Mouse (Mus musculus) cerebellum, adult 11 months (tissue): ENCODE data around the gene Stfa3.
"Not testable (repeated sequence)": the region's sequence is repeated elsewhere in the genome, so short reads cannot be mapped to it uniquely, and the experiment has no call there.

Source experiments
- DNase-seq: peaks from one replicate; pipeline ENCODE4 v3.0.0; 2022

The Stfa3 gene

DNA sequence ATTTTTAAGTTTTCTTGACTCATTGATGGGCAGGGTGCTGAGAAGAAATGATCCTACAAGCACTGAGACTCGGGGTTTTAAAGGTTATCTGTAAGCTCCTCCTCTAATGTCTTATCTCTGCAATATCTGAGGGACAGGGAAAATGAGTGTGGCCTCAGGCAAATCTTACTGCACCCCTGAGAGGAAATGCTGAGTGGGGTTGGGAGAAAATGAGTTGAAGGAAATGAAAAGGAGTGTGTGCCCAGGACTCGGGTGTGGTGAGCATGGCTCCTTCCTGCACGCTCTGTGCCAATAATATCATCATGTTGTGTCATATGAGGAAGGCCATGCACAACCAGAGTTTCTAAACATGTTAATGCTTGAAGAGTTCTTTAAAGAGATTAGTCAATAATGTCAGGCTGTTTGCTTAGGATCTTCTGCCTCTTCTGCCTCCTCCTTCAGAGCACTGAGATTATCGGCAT is at the start of gene Stfa3:
Stfa3 (minus strand) TSS at position 51 of the 461 bp plus-strand sequence.
- DNase-seq = no peak

DNA sequence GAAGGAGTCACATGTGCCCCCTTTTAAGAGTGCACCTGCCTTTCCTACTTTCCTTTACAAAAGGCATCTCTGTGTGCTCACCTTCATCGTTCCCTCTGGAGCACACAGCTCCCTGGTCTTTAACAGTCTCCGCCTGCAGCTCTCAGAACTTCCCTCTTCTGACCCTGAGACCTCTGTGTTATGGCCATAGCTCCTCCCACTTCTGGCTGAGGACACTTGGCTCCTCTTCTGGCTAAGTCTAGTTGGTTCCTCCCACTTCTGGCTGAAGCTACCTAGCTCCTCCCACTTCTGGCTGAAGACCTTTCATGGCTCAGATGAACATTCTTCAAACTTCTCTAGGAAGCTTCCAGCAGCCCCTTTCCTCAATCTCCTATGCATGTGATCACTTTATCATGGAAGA is 47.1 kb upstream of the Stfa3 start:
- DNase-seq = no peak

DNA sequence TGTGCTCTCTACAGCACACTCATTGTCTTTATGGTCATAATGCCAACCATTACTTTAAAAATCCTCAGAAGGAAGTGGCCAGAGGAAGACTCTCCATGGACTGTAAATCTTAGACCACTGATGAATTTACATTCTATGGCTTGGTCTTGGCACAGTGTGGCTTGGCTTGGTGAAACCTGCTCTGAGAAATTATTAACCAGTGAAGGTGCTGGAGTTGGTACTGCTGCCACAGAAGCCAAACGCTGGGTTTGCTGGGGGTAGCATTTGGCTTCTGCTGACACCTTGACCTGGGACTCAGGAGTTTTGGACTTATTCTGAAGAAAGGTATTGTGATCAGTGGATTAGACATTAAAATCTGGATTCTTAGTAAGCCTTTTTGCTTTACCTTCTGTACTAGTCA is 37.2 kb upstream of the Stfa3 start:
- DNase-seq = no peak

DNA sequence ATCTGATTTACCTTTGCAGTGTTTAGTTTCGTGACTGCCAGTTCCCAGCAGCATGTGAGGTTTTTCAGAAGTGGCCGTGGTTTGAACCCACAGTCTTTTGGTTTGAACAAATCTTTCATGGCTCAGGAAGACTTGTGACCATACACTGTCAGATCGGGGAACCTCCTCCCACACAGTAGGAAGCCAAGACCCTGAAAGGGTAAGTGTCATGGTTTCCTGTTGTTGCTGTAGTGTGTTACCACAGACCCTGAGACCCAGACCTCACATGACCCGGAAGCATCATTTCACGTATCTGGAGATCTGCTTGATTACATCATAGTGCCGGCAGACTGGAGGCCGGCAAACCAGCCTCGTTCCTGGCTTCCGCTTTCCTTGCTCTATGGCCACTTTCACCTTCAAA is 21.7 kb upstream of the Stfa3 start:
- DNase-seq = no peak

DNA sequence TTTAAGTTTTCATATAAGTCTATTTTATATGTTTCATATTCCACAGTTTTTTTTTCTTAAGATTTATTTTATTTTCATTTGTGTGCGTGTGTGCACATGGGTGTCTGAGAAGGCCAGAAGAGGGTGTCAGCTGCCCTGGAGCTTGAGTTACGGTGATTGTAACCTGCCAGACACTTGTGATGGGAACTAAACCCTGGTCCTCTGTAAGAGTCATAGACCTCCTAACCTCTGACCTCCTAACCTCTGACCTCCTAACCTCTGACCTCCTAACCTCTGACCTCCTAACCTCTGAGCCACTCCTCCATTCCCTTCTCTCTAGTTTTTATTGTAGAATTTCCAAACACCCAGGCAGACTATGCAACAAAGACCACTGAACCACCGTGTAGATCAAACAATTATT is 20.3 kb upstream of the Stfa3 start:
- no peak for DNase-seq

DNA sequence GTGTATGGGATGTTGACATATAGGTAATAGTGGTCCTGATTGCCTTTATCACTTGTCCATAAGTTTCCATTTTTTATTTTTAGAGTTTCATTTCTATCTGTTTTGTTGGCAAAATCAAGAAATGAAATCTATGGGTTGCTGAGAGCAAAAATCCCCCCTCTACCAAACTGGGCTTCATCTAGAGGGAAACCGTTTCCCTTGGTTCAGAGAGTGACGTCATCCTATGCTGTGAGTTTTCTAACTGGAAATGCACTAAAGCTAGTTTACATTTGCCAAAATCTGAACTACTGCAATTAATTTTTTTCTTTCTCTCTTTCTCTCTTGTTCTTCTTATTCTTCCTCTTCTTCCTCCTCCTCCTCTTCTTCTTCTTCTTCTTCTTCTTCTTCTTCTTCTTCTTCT is 19.7 kb upstream of the Stfa3 start:
- no peak for DNase-seq

DNA sequence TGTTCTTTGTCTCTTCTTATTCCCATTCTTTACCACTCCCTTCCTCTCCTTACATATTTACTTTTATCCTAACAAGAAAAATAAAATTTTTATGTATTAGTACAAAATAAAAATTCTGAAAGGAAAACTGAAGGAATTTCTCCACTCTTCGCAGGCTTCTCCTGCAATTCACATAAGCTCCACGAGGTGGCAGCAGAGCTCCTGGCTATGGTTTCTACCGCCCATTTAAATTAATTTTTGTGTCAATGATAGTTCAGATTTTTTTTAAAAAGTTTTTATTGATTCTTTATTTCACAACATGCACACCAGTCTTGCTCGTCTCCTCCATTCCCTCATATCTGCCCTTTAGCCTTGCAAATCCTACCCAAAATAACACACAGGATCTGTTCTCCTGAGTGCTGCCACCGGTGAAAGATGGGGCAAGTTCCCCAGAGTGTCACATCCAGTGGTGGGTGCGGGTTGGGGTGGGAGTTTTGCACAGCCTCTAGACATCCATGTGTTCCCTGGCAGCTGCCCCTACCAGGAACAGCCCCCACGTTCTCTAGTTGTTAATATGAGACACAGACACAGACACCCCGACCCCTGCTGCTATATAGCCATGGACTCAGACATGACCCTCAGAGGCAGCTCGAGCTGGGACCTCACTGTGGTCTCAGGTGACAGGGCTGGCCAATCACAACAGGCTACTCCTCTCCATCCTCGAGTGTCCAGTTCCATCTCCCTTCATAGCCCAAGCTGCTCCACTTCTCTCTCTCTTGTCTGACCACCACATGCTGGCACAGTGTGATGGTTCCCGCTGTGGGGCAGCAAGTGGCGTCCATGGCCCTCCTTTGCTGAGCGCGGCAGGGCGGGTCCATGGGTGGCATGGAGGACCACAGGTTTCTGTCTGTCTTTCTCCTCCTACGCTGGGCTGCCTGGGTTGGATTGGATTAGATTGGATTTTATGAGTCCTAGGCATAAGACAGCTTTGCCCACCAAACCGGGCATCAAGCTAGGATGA is 18.3 kb upstream of the Stfa3 start:
- DNase-seq = peak; percentile 2

DNA sequence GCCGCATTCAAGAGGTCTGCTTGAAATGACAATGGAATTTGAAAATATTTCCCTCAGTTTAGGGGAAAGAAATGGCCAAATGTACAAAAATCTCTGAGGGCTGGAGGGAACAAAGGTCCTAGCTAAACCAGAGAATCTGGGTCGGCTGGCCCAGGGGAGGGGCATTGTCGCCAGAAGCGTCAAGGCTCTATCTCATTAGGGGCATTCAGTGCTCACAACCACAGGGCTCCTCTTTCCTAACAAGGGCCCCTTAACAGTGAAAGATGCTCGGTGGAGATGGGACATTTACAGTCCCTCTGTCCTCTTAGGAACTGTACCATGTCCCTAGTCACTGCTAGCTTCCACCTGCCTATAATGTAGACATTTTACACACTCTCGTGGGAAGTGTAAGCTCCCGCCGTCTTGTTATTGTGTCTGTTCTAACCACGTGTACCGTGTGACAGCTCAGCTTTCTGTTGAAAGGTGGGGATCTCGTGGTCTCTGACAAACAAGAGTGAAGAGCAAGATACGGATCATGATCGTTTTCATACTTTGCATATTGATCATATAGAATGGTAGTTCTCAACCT is 16.0 kb upstream of the Stfa3 start:
- no peak for DNase-seq

DNA sequence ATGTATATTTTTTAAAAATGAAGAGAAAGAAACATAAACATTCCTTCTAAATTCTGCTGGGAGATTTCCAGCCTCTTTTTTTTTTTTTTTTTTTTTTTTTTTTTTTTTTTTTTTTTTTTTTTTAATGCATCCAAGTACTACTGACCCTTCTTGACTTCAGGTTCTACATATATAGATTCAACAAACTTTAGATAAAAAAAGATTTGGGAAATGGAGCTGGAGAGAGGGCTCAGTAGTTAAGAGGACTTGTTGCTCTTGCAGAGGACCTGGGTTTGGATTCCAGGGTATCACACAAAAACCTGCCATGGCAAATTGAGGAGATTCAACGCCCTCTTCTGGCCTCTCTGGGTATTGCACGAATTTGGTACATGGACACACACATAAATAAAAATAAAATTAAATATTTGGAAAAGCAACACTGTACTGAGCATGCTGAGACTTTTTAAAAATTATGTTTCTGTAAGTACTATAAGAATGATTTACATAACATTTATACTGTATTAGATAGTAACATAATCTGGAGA is 14.8 kb upstream of the Stfa3 start:
- DNase-seq = no peak

DNA sequence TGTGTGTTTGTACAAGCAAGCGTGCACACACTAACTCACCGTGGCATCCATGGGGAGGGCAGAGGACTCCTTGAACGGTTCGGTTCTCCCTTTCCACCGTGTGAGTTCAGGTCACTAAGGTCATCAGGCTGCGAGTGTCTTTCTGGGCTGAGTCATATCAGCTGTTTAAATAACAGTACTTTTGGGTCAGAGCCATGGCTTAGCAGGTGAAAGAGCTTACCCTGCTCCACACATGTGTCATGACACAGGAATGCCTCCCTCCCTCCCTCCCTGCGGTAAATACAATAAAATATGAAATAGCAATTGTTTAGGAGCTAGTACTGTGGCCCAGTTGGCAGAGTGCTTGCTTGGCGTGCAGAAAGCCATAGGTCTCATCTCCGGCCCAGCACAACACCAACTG is 14.2 kb upstream of the Stfa3 start:
- no peak for DNase-seq

DNA sequence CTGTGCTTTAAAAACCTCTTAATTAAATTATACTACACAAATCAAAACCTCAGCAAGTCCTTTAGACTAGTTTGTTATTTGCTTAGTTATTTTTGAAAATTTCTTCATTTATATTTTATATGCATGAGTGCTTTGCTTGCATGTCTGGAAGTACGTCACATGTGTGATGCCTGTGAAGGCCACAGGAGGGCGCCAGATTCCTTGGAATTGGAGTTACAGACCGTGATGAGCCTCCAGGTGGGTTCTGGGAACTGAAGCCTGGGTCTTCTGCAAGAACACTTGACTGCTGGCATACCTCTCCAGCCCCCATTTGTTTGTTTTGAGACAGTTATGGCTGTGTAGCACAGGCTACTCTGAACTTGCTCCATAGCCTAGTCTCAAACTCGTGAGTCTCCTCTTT is 13.7 kb upstream of the Stfa3 start:
- no peak for DNase-seq

DNA sequence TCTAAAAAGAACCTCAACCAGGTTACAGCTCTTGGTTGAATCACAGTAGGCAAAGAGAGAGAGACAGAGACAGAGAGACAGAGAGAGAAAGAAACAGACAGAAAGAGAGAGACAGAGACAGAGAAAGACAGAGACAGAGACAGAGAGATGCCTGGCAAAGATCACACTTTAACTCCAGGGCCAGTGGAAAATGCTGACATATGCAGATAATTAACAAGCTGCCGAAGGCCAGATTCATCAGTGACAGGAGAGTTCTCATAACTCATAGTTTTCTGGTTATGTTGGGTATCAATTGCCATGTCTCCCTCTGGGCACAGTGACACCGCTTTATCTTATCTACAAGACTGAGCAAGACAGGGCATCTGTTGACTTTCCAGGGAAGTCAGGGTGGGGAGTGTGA is 12.7 kb upstream of the Stfa3 start:
- no peak for DNase-seq

DNA sequence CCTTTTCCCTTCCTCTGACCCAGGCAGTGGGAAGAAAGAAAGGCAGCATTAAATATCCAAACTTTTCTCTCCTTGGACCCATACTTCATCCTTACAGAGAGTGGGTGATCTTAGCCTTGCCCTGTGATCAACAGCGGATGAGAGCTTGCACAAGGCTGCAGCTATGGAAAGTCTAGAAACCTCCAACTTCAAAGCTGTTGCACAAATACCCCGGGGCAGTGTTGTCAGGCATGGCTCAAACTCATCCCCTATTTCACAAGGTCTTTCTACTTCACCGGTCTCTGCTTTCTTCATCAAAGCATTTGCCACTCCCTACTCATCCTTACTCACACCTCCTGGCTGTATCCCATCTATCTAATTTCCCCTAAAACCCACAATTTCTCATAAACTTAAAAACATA is 10.2 kb upstream of the Stfa3 start:
- no peak for DNase-seq

DNA sequence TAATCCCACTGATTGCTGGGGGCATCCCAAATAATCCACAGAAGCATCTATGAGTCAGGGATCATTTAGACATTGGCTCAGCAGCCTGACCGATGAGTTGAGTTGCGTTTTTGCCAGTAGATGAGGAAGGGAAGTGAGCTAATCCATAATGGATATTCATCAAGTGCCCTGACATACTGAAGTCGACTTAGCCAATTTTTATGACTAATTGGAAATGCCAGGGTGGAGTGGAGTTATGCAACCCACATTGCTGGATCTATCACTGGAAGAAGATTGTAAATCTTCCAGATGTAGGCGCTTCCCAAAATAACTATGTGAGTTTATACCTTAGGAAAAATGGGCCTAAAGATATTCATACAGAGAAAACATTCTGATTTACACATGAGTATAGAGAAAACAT is 8.9 kb upstream of the Stfa3 start:
- DNase-seq = no peak

DNA sequence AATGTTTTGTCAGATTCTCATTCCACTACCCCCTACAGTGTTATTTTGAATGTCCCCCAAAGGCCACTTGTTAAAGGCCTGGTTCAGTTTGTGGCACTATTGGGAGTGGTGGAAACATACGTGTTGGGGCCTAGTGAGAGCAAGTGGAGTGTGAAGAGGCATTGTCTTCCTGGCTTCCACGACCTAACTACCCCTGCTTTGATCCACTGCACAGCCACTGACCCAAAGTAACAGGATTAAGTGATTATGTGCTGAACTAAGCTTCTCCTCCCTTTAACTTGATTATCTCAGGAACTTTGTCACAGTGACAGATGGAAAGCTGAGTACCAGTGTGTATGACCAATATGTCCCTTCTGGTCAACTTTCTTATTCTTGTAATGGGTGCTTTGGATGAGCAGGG is 5.2 kb upstream of the Stfa3 start:
- DNase-seq = no peak

DNA sequence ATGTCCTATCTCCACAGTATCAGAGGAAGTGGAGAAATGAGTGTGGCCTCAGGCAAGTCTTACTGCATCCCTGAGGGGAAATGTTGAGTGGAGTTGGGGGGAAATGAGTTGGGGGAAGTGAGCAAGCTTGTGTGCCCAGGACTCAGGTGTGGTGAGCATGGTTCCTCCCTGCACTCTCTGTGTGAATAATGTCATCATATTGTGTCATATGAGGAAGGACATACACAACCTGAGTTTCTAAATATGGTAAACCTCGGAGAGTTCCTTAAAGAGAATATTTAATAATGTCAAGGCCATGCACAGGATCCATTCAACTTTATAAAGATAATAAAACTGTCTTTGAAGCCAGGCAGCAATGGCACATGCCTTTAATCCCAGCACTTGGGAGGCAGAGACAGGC is 34.2 kb downstream of the Stfa3 start:
- not testable (repeated sequence) for DNase-seq

DNA sequence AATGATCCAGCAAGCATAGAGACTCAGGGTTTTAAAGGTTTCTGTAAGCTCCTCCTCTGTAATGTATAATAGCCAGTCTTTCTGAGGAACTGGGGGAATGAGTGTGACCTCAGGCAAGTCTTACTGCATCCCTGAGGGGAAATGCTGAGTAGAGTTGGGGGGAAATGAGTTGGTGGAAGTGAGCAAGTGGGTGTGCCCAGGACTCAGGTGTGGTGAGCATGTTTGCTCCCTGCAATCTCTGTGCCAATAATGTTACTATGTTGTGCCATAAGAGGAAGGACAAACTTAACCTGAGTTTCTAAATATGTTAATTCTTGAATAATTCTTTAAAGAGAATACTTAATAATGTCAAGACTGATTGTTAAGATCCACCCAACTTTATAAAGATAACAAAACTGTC is 46.8 kb downstream of the Stfa3 start, which contains the start of gene Stfa2:
Stfa2 (minus strand) TSS at position 101 of the 400 bp plus-strand sequence.
- DNase-seq = no peak
